Mouse (Mus musculus) ES-Bruce4 (cell line): ENCODE data around the gene Ccl24.

Experiments
- CTCF ChIP-seq: IDR thresholded peaks from one replicate; pipeline ENCODE4 v1.8.1; 2011; ENCODE audit warnings: low read depth, low read length
- POLR2A ChIP-seq: IDR thresholded peaks from one replicate; pipeline ENCODE4 v1.8.1; 2011; ENCODE audit warnings: low read length; ENCODE audit not compliant: insufficient read depth

GRCm38 (mm10) chr5:135579331-135579751, 6.5 kb upstream of the Ccl24 start:
- TF ChIP-seq POLR2A (no peak), CTCF (no peak)
